Mouse (Mus musculus) embryo, embryonic 10 days (tissue): Measurements from ENCODE around the gene Sntb2.

ENCODE experiments used
- DNase-seq: peaks from one replicate; pipeline ENCODE4 v3.0.0-alpha.2; 2015; ENCODE audit warnings: low spot score

Sntb2 gene

DNA sequence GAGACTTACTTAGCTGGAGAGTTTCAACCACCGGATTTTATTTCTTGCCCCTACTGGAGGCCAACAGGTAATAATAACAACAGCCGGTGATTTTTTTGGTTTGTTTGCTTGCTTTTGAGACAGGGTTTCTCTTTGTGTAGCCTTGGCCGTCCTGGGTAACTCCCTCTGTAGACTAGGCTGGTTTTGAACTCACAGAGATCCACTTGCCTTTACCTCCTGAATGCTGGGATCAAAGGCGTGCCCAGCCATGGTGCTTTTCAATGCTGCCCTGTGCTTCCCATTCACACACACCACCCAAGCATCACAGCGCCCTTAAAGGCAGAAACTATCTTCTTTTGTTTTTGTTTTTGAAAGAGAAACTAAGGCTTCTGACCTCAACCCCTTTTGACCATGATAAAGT, 5.6 kb upstream of the Sntb2 start:
- DNase-seq = no peak

DNA sequence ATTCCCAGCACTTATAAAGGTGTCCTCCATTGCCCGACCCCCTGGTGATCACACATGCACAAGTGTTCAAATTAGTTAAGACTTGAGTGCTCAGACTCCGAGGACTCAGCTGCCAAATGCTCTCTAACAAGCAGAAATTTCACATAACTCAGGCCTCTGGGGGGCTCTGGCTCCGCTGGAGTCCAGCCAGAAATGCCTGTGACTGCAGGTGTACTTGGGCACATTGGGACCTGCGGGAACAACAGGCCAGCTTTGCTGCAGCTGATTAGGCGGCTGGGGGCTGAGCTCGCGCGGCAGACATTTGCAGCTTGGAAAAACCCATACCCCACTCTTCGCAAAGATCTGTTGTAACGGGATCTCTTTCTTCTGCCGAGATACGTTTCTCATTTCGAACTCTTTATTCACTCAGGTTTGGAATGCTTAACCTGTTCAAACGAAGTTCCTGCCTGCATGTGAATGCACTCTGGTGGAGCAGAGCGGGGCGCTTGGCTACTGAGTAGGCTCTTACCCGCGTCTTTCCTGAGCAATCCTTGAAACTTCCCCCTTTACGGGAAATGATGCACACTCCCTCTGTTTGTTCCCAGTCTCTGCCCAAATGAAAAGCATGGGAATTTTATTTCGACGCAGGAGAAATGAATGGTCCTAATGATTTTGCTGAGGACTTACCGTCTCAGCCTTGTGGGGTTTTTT, 3.0 kb upstream of the Sntb2 start:
- DNase-seq = peak; percentile 29

DNA sequence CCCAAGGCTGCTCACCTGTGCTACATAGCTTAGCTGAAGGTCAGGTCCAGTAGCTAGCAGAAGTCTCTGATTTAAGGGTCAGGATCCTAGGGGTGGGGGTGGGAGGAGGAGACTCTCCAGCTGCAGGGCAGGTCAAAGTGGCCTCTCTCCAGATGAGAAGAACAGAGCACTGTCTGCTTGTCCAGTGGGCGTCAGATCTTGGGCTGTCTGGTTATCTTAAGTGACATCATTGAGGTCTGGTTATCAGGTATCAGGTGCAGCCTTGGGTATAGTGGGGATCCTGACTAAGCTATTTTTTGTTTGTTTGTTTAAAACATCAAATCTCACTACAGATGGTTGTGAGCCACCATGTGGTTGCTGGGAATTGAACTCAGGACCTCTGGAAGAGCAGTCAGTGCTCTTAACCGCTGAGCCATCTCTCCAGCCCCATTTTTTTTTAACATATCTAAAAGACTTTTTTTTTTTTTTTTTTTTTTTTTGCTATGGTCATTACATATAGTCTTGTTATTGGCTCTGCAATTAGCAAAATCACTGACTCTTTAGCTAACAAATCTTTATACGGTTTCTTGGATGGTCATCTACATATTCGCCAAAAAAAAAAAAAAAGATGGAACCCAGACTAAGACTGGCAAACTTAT, 1.9 kb upstream of the Sntb2 start:
- DNase-seq = no peak

DNA sequence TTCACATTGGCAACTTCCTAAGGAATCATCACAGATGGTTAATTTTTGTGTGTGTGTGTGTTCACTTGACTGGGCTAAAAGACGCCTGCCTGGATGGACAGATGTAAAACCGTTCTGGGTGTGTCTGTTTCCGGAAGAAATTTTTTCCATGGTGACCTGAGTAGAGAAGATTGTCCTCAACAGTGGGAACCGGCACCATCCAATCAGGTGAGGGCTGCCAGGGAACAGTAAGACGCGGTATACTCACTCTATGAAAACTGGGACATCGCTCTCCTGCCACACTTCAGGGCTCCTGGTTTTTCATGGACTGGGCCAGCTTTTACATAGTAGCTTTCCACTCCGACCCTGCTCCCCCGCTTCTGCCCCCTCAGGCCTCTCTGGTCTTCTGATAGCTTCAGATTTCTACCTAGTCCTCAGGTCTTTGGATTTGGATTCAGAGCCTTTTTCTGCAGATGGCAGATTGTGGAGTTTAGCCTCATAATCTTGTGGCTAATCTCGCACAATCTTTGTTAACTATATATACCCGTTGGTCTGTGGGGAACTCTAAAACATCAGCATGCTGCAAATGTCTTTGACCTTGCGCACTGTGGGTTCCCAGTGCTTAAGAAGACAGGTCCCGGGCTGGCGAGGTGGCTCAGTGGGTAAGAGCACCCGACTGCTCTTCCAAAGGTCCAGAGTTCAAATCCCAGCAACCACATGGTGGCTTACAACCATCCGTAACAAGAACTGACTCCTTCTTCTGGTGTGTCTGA, 1.1 kb upstream of the Sntb2 start:
- no peak for DNase-seq

DNA sequence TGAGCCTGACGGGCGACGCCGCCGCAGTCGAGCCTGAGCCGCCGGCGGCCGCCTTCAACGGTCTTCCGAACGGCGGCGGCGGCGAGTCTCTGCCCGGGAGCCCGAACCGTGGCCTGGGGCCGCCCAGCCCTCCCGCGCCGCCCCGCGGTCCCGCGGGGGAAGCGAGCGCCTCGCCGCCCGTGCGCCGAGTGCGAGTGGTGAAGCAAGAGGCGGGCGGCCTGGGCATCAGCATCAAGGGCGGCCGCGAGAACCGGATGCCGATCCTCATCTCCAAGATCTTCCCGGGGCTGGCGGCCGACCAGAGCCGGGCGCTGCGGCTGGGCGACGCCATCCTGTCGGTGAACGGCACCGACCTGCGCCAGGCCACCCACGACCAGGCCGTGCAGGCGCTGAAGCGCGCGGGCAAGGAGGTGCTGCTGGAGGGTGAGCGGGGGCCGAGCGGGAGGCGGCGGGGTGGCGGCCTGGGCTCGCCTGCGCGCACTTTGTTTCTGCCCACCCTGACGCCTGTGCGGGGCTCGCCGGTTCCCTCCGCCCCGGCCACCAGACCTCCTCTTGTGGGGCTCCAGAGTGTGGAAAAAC, 438 bp downstream of the Sntb2 start:
- peak; percentile 57 for DNase-seq

DNA sequence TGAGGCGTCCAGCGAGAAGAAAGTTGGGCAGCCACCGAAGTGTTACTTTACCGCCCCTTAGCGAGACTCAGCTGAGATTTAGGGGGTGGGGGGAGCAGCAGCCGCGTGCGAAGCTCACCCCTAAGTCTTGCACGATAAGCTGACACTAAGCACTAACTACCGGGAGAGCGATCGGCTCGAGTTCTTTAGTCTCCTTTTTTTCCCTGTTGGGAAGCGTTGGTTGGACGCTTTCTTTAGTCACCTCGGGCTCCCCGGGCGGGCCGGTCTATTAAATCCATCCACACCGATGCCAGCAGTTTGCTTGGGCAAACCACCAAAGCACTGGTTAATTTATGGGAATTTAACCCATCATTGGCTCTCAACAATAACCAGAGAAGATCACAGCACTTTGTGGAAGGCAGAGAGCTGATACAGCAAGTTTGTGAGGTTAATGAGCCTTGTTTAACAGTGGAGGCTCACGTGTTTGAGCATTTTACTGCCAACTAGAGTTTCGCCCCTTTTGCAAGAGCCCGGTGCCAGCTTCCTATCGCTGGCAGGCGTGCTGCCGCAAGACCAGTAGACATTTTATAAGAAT, 1.0 kb downstream of the Sntb2 start:
- peak; percentile 56 for DNase-seq

DNA sequence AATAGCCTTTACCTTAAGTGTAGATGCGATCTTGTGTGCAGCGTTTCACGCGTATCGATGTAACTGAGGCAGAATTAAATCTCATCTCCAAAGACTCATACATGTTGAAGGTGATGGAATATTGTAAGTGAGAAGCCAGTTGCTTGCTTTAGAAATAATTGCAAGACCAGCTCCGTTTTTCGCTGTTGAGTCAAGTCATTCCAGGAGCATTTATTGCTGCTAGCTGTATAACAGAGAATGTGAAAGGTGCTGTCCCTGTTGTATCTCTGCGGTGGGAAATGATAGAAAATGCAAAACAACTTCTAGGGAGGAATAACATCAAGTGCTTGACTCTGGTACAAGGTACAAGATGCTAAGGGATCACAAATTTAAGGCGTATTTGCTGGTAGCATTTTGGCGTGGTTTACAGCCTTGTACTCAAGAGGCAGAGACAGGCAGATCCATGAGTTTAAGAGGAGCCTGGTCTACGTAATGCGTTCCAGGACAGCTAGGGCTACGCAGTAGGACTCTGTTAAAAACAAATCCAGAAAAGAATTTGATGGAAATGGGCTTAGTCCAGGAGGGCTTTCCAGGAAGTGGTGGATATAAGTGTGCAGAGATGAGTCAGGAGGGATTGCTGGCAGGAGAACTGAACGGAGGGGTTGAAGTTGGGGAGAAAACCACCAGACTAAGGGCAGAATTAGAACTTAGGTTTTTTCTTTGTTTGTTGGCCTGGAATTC, 1.7 kb downstream of the Sntb2 start:
- DNase-seq = peak; percentile 19

DNA sequence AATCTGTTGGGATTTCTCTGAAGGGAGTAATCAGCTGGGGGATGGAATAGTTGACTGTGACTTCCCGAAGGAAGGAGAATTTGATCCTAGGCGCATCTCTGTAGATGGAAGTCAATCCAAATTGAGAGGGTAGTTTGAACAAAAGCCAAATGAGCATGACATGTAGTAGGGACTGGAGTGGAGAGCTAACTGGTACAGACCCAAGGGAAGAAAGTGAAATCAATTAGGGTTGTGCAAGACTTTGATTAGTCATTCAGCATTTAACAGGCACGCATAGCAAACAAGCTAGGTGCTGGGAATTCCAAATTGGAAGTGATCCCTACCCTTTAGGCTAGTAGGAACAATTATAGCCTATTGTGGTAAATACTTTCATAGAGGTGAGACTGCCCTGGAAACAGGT, 6.3 kb downstream of the Sntb2 start:
- DNase-seq = no peak

DNA sequence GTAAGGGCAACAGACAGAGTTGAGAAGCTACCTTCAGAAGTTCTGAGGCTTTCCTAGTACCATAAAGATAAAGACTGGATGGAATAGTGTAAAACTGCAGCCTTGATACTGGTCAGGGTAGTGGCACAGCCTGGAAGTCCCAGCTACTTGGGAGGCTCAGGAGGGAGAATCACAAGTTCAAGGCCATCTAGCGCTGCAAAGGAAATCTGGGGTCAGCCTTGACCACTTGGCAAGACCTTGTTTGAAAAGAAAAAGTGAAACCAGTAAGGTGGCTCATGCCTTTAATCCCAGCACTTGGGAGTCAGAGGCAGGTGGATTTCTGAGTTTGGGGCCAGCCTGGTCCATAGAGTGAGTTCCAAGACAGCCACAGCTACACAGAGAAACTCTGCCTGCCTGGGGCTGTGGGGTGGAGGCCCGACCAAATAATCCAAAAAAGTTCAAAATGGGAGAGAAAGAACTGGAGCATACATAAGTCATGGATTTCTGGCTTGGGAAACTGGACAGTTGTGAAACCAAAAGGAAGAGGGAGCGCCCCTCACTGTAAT, 8.4 kb downstream of the Sntb2 start:
- DNase-seq = no peak

DNA sequence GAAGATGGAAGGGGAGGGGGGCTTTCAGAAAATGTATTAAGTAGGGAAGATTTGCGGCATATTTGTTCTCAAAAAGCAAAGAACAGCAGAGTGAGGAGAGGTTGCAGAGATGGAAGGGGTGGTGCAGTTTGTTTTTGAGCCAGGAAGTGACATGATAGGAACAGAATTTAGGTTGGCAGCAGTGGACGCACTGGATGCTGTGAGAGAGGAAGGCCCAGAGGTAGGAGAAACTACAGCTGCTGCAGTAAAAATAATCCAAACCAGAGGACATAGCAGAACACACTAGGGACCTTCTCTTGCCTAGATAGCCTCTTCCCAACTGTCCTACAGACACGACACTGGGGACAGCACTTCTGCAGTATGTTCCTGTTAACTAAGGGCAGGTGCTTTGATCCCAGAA, 9.2 kb downstream of the Sntb2 start:
- DNase-seq = no peak

DNA sequence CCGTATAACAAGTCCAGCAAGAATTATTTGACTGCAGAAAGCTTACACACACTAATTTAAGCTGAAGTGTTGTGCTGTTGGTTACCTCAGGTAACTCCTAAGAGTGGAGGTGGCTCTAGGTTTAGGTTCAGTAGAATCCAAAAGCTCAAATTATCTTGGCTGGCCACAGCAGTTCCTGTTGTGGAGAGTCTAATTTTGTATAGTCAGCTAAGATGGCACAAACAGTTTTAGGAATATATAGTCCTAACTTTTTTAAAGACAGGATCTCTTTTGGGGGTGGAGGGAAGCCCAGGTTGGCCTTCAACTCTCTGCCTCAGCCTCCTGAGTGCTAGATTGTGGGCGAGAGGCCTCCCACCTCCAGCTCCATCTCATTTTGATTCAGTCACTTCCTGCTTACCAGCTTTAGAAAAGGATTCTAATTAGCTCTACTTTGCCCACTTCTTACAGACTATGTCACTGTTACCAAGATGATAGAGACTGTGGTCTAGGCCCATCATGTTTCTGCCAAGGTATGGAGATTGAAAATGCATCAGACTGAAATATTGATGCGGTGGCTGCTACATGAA, 13.2 kb downstream of the Sntb2 start:
- no peak for DNase-seq

DNA sequence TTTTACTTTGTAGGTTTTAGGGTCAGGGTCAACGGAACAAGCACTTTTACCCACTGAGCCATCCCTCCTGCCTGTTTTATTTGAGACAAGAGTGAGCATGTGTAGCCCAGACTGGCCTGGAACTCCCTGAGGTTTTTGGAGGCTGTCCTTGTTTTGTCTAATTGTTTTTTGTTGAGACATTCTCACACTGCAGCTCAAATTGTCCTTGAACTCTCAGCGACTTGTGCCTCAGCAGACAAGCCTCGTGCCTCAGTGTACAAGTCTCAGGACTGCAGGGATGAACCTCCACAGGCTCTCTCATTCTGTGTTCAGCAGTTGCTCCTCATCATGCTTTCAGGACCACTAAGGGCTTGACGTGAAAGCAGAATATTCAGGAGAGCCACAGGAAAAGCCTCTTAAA, 16.2 kb downstream of the Sntb2 start:
- no peak for DNase-seq

DNA sequence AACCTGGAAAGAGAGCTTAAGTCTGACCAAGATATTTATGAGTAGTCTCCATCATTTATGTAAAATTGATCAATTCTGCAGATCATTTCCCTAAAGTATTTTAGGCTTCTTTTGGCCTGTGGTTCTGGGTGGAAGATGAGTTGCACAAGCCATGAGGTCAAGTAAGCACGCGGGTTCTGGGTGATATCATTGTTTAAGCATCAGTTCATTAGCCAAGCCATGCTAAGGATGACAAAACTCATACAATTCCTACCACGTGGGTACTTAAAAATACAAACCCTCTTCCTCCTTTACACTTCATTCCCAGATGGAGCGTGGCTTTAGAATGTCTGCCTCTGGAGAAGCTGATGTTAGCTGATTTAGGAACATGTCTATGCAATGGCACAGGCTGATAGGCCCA, 18.0 kb downstream of the Sntb2 start:
- no peak for DNase-seq

DNA sequence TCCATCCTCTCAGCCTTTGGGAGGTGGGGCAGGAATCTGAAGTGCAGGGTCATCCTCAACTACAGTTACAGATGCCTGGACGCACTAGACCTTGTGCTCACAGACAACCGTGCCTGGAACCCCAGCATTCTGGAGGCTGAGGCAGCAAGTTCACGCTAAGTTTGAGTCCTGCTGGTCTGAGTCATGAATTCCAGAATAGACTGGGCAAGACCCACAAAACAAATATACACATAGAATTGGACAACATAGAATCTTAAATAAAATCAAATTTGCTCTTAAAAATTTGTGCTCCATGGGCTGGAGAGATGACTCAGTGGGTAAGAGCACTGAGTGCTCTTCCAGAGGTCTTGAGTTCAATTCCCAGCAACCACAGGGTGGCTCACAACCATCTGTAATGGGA, 21.5 kb downstream of the Sntb2 start:
- no peak for DNase-seq

DNA sequence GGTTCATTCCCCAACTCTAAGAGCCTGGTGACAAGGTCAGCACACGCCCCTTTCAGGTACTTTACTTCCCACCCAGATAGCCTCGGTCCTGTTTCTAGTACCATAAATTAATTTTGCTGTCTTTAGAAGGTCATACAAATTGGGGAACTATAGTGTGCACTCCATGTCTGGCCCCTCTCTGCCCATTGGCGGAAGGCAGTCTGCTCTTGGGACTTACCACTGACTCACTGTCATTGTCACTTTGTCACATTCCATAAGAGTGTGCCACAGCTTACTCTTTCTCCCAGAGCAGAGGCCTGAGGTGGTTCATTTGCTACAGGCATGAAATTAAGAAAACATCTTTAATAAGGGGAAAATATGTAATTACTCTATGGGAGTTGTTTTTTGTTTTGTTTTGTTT, 22.7 kb downstream of the Sntb2 start:
- DNase-seq = no peak

DNA sequence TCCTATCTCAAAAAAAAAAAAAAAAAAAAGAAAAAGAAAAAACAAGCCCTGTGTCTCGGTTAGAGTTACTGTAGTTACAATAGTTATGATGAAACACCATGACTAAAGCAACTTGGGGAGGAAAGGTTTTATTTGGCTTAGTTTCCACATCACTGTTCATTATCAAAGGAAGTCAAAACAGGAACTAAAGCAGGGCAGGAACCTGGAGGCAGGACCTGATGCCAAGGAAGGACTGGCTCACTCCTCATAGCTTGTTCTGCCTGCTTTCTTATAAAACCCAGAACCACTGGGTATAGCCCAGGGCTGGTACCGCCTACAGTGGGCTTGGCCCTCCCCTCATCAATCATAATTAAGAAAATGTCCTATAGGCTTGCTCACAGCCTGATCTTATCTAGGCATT, 24.1 kb downstream of the Sntb2 start:
- DNase-seq = no peak

DNA sequence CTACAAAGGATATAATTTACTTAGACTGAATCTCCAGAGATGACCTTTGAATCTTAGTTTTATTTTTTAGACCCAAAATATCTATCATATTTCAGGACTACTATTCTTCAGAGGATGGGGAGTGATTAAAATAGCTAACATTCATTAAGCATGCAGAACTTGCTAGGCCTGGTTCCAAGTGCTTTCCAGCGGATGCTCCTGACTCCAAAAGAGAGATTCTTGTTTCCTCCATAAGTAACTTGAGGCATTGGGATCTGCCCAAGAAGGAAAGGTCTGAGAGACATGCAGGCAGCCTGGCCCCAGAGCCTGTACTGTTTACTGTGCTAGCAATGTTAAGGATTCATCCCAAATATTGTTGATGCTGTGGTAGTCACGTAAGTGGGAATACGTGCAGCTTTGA, 26.8 kb downstream of the Sntb2 start:
- no peak for DNase-seq

DNA sequence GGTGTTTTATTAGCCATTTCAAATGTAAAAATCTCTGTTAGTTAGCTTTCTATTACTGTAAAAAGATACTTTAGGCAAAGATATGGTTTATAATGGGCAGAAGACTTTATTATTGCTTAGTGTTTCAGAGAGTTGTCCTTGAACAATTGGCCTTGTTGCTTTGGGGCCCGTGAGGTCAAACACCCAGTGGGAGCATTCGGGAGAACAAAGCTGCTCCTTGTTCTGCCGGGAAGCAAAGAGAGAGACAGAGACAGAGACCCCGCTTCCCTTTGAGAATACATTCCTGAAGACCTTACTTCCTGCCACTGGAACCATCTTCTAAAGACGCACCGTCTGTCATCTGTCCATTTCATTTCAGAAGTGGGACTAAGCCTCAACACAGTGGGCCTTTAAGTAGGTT, 27.8 kb downstream of the Sntb2 start:
- peak; percentile 44 for DNase-seq

DNA sequence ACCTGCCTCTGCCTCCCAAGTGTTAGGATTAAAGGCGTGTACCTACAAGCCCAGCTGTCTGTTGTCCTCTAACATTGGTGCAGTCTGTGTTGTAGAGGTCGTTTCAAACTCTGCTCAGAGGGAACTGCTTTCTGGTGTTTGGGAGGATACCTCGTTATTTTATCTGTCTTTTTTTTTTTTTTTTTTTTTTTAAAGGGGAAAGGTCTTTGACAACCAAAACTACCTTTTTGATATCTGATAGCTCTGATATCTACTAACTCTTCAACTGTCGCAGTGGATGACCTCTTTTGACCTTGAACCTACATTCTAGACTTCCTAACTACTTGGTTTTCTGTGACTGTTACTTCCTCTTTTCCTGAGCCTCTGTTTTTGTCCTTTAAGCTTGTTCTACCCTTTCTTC, 29.0 kb downstream of the Sntb2 start:
- DNase-seq = no peak

DNA sequence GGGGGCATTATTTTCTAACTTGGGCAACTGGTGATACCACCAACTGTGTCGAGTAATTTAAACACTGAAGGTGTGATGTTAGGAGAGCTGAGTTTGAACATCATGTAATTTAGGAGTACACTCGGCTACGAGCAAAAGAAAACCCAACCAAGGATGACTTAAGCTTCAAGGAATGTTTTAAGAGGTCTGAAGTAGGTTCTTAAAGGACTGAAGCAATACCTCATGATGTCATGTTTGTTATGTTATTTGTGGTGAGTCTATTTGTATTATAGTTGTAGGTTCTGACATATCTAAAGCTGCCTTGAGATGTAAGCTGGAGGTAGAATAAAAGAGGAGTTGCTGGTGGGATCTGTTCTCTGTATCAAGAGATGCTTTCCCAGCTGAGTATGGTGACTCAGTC, 34.4 kb downstream of the Sntb2 start:
- no peak for DNase-seq

DNA sequence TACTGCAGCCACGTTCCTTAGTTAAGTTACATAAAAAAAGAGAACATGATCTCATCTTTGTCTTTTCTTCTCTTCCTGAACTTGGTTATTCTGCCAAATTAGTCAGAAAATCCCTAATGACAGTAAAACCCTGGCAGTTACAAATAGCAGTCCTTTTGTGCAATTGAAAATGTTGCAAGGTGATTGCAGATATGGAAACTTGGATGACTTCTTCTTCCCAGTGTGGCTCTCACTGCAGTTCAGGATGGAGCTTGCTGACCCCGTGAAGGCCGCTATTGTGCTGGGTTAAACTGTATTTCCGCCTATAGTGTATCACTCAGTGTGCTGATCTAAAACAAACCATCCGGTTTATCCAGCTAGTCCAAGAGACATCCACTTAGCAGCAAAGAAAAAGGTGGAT, 36.4 kb downstream of the Sntb2 start:
- DNase-seq = no peak
